Mouse (Mus musculus) ES-E14 (cell line): ENCODE results near the gene Frem1. TPM values are rescaled to one million over a fixed set of nuclear protein-coding genes. Genes with fewer than 3 reads are reported as not detected.

ENCODE experiments used
- DNase-seq: peaks from one replicate; pipeline ENCODE4 v3.0.0-alpha.2; 2013; ENCODE audit warnings: low read depth, low spot score
- H3K27ac ChIP-seq: 2 replicates; pipeline ENCODE4 v1.5.1; 2012; ENCODE audit warnings: low read depth, mild to moderate bottlenecking, low read length, moderate library complexity, mixed read lengths; ENCODE audit not compliant: poor library complexity, insufficient read depth, severe bottlenecking
- H3K36me3 ChIP-seq: 2 replicates; pipeline ENCODE4 v1.6.1; 2012; ENCODE audit warnings: mild to moderate bottlenecking, low read length, moderate library complexity, mixed read lengths; ENCODE audit not compliant: control insufficient read depth, poor library complexity, insufficient read depth, severe bottlenecking
- H3K4me1 ChIP-seq, 2 experiments: fragments of 150-350 bp in 1 of 2; sonication (generic) in 1 of 2; 2 replicates each; pipeline ENCODE4 v1.6.1; 2012; ENCODE audit warnings: low read length in 2 of 2, mild to moderate bottlenecking in 1 of 2, mixed read lengths in 1 of 2; ENCODE audit not compliant: control insufficient read depth in 2 of 2, insufficient read depth in 2 of 2, poor library complexity in 1 of 2
- H3K4me3 ChIP-seq, 2 experiments: fragments of 150-350 bp in 1 of 2; sonication (generic) in 1 of 2; 2 replicates each; pipeline ENCODE4 v1.5.1; 2012; ENCODE audit warnings: low read length in 2 of 2, low read depth in 1 of 2, mild to moderate bottlenecking in 1 of 2, mixed read lengths in 1 of 2; ENCODE audit not compliant: insufficient read depth in 1 of 2, poor library complexity in 1 of 2, severe bottlenecking in 1 of 2
- H3K9ac ChIP-seq: 2 replicates; pipeline ENCODE4 v1.6.1; 2012; ENCODE audit warnings: low read depth, mild to moderate bottlenecking, low read length, mixed read lengths; ENCODE audit not compliant: poor library complexity, insufficient read depth, severe bottlenecking
- H3K9me3 ChIP-seq: fragments of 150-350 bp; sonication (generic); 2 replicates; pipeline ENCODE4 v1.6.1; 2012; ENCODE audit warnings: low read depth, mild to moderate bottlenecking, low read length; ENCODE audit not compliant: control insufficient read depth, insufficient read depth
- CHD2 ChIP-seq: IDR thresholded peaks from 2 replicates; pipeline ENCODE4 v1.6.1; 2014; ENCODE audit warnings: mild to moderate bottlenecking, low read depth, low read length, inconsistent platforms
- HCFC1 ChIP-seq: IDR thresholded peaks from 2 replicates; pipeline ENCODE4 v1.6.1; 2012; ENCODE audit warnings: low read length, inconsistent platforms, borderline replicate concordance; ENCODE audit not compliant: insufficient read depth
- MAFK ChIP-seq: IDR thresholded peaks from 2 replicates; pipeline ENCODE4 v1.6.1; 2014; ENCODE audit warnings: mild to moderate bottlenecking, low read depth, low read length, inconsistent platforms; ENCODE audit not compliant: insufficient read depth
- ZC3H11A ChIP-seq: IDR thresholded peaks from 2 replicates; pipeline ENCODE4 v1.6.1; 2012; ENCODE audit warnings: low read depth, mild to moderate bottlenecking, inconsistent platforms, low read length, borderline replicate concordance
- ZNF384 ChIP-seq: IDR thresholded peaks from 2 replicates; pipeline ENCODE4 v1.6.1; 2012; ENCODE audit warnings: low read depth, low read length, inconsistent platforms
- in situ Hi-C, 2 experiments: fragments of 600-800 bp; cut with MboI; formaldehyde crosslinking; loops; one replicate each; pipeline ENCODE4 v1.15.1; 2025; ENCODE audit warnings: low sequenced_read_pairs in 2 of 2, inconsistent platforms in 1 of 2; ENCODE audit not compliant: unreplicated experiment in 2 of 2
- total RNA-seq: library from RNA; depleted of rRNA; stranded (reverse); fragments of 300-350 nt; gene quantifications from 2 replicates; pipeline ENCODE4 v1.2.3, GENCODE M21; 2012

The Frem1 gene
- total RNA-seq, 1 experiment = 0.58 TPM

GRCm38 (mm10) chr4:82885535-82885913 is 166.6 kb downstream of the Frem1 start:
- no peak for TF ChIP-seq MAFK
- no peak for TF ChIP-seq ZC3H11A
- TF ChIP-seq CHD2 = no peak
- no peak for TF ChIP-seq ZNF384
- no peak for TF ChIP-seq HCFC1
- in situ Hi-C loops = no loop called here
- no peak overlapping the region for H3K27ac ChIP-seq
- no peaks in the 10 kb centered on the region for H3K9me3 ChIP-seq
- DNase-seq = no peak
- H3K4me1 ChIP-seq = peaks cover 0 to 2% of the 10 kb centered on the region in 2 experiments; a peak in 1 of 4 replicates
- H3K4me3 ChIP-seq = no peak overlapping the region
- H3K9ac ChIP-seq = no peak overlapping the region
- H3K36me3 ChIP-seq = no peaks in the 10 kb centered on the region

GRCm38 (mm10) chr4:82884636-82885534 is 167.3 kb downstream of the Frem1 start, which contains the start of gene Cer1:
Gene Cer1 (minus strand): TSS chr4:82885148.
- DNase-seq = no peak
- in situ Hi-C loops = no loop called here
- no peak for TF ChIP-seq MAFK
- TF ChIP-seq CHD2 = no peak
- no peak for TF ChIP-seq ZNF384
- TF ChIP-seq HCFC1 = no peak
- no peak for TF ChIP-seq ZC3H11A
- no peak within 1 kb of the TSS for H3K9ac ChIP-seq
- no peak within 1 kb of the TSS for H3K27ac ChIP-seq
- H3K9me3 ChIP-seq = no peaks in the 10 kb centered on the region
- no peak within 1 kb of the TSS for H3K4me3 ChIP-seq
- H3K36me3 ChIP-seq = no peaks in the 10 kb centered on the region
- peaks cover 0 to 2% of the 10 kb centered on the region in 2 experiments; a peak in 1 of 4 replicates for H3K4me1 ChIP-seq

GRCm38 (mm10) chr4:82882500-82882899 is 169.6 kb downstream of the Frem1 start:
- TF ChIP-seq ZC3H11A (peak; percentile 33; the same call in 1 of the 2 replicates), CHD2 (no peak)
- in situ Hi-C loops = no loop called here
- DNase-seq = peak; percentile 48

DNA sequence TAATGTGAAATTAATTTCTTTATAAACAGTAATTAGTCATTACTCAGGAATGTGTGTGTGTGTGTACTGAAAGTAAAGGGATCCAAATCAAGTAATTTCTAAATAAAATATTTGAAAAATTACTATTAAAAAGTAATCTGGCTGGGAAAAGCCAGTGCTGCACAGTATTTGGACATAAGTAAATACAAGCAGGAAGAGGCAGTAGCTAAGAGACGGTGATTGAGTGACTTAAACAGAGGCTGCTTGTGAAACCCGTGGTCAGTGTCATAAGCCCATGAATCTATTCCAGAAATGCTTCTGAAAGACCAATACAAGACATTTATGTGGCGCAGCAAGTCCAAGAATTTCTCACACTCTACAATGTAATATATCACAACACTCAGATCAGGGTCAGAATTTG is 170.8 kb downstream of the Frem1 start:
- in situ Hi-C loops = no loop called here
- no peak for DNase-seq
- no peak overlapping the region for H3K4me3 ChIP-seq
- no peak overlapping the region for H3K9ac ChIP-seq
- no peak for TF ChIP-seq MAFK
- TF ChIP-seq ZNF384 = no peak
- no peak for TF ChIP-seq HCFC1
- TF ChIP-seq CHD2 = no peak
- TF ChIP-seq ZC3H11A = no peak
- H3K4me1 ChIP-seq = peaks cover 0 to 2% of the 10 kb centered on the region in 2 experiments; a peak in 1 of 4 replicates
- H3K36me3 ChIP-seq = no peaks in the 10 kb centered on the region
- no peak overlapping the region for H3K27ac ChIP-seq
- no peaks in the 10 kb centered on the region for H3K9me3 ChIP-seq

More at GRCm38 (mm10) chr4:82882500-82882899, 169.6 kb downstream of the Frem1 start:
- Histone ChIP-seq H3K4me3 (no peak overlapping the region), H3K4me1 (peaks cover 0 to 2% of the 10 kb centered on the region in 2 experiments; a peak in 1 of 4 replicates), H3K9ac (no peak overlapping the region), H3K9me3 (no peaks in the 10 kb centered on the region), H3K36me3 (no peaks in the 10 kb centered on the region), H3K27ac (no peak overlapping the region)
